Mouse (Mus musculus): Measurements from ENCODE around the gene Adcyap1r1. TPM values are rescaled to one million over a fixed set of nuclear protein-coding genes. Genes with fewer than 3 reads are reported as not detected.

Adcyap1r1 gene
- polyA plus RNA-seq, 1 experiment from 2014 or later: 52.7 TPM

DNA sequence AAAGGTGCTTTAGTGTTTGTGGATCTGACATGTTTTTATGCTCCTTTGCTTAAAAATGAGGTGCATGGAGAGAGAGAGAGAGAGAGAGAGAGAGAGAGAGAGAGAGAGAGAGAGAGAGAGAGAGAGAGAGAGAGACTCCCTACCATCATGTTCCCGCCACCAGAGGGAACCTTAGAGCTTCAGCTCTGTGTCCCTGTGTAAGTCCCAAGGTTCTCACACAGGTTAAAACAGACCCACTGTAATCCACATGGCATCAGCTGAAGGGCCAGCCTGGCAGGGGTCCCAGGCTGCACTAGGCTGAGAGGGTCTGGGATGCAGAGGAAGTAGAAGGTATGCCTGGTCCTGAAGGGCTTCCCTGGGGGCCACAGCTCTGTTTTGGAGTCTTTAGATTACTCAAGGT, 6.4 kb downstream of the Adcyap1r1 start:
- H3K4me3 ChIP-seq (replicated peaks; ENCODE audit: low read depth, low read length): no peak overlapping the region
- H3K27me3 ChIP-seq (ENCODE audit: control insufficient read depth, insufficient read depth, low read length): no peaks in the 10 kb centered on the region
- H3K4me2 ChIP-seq (ENCODE audit: low read length): no peak overlapping the region
- WGBS: 68% methylated on average over 1 of the region's 1 CpGs
- peaks cover 34% of the 10 kb centered on the region for H3K36me3 ChIP-seq (ENCODE audit: control insufficient read depth, insufficient read depth, low read length)
- H3K9me3 ChIP-seq (ENCODE audit: control insufficient read depth, low read length): no peaks in the 10 kb centered on the region
- ATAC-seq (ENCODE audit: low FRiP score, low TSS enrichment) (no peak), DNase-seq (no peak)
- H3K27ac ChIP-seq (replicated peaks; ENCODE audit: low read depth, low read length): no peak overlapping the region
- H3K9ac ChIP-seq (replicated peaks; ENCODE audit: low read length): no peak overlapping the region
- peaks cover 33% of the 10 kb centered on the region for H3K4me1 ChIP-seq (ENCODE audit: control insufficient read depth, insufficient read depth, low read length)

DNA sequence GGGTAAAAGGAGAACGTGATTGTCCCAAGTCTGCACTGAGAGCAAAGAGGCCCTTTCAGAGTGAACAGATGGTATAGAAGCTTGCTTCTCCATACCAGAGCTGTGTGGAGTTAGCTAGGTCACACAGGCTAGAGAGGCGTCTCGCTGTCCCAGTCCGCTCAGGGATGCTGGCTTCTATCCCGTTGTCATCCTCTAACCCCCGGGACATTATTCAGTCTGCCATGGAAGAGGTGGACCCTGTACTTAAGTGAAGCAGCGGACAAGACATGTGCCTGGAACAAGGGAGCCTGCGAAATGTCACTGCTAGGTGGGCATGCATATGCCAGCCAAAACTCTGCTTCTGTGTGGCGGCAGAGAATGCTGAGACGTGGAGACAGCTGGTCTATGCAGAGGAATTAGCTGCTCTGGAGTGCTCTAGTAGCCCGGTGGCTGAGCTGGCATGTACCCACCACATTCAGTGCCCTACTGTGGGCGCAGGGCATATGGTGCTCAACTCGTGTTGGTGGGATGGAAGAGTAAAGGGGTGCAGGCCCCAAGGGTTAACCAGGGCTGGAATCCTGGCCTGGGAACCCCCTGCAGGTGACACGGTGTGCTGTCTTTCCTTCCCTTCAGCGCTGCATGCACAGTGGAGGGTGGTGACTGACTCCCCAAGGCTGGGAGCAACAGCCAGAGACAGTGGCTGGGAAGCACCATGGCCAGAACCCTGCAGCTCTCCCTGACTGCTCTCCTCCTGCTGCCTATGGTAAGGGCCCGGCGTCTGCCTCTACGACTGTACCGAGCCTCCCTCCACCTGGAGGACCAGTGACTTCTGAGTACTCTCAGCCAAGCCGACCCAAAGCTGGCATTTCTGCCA, 8.0 kb downstream of the Adcyap1r1 start:
- 86% methylated on average over 20 of the region's 20 CpGs for WGBS
- no peak for DNase-seq

DNA sequence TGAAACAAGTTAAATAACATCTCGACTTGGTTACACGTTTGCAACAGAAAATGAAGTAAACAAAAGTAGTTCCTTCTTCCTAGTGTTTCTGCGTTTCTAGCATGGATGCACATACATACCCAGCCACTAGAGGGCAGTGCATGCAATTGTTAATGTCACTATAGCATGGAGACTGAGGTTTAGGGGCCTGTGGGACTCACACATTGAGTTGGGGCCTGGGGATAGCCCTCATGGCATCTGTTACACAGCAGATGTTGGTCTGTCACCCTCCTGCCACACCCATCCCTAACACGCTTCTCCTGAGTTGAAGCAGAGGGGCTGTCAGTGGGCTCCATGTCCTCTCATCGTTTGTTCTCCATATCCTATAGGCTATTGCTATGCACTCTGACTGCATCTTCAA, 9.4 kb downstream of the Adcyap1r1 start:
- no peaks in the 10 kb centered on the region for H3K27me3 ChIP-seq (ENCODE audit: control insufficient read depth, insufficient read depth, low read length)
- H3K4me2 ChIP-seq (ENCODE audit: low read length): no peak overlapping the region
- H3K27ac ChIP-seq (replicated peaks; ENCODE audit: low read depth, low read length): no peak overlapping the region
- H3K36me3 ChIP-seq (ENCODE audit: control insufficient read depth, insufficient read depth, low read length): peaks cover 40% of the 10 kb centered on the region
- no peak overlapping the region for H3K9ac ChIP-seq (replicated peaks; ENCODE audit: low read length)
- no peak overlapping the region for H3K4me3 ChIP-seq (replicated peaks; ENCODE audit: low read depth, low read length)
- peaks cover 10% of the 10 kb centered on the region; the same call in 1 of the 2 replicates for H3K4me1 ChIP-seq (ENCODE audit: control insufficient read depth, insufficient read depth, low read length)
- 74% methylated on average over 5 of the region's 5 CpGs for WGBS
- H3K9me3 ChIP-seq (ENCODE audit: control insufficient read depth, low read length): no peaks in the 10 kb centered on the region
- DNase-seq (no peak), ATAC-seq (ENCODE audit: low FRiP score, low TSS enrichment) (no peak)

More for the DNA sequence above, 8.0 kb downstream of the Adcyap1r1 start:
- H3K4me1 ChIP-seq (ENCODE audit: control insufficient read depth, insufficient read depth, low read length): peaks cover 17% of the 10 kb centered on the region
- H3K27ac ChIP-seq (replicated peaks; ENCODE audit: low read depth, low read length): no peak overlapping the region
- H3K9ac ChIP-seq (replicated peaks; ENCODE audit: low read length): no peak overlapping the region
- peaks cover 40% of the 10 kb centered on the region for H3K36me3 ChIP-seq (ENCODE audit: control insufficient read depth, insufficient read depth, low read length)
- no peaks in the 10 kb centered on the region for H3K27me3 ChIP-seq (ENCODE audit: control insufficient read depth, insufficient read depth, low read length)
- H3K4me2 ChIP-seq (ENCODE audit: low read length): no peak overlapping the region
- no peak overlapping the region for H3K4me3 ChIP-seq (replicated peaks; ENCODE audit: low read depth, low read length)
- no peaks in the 10 kb centered on the region for H3K9me3 ChIP-seq (ENCODE audit: control insufficient read depth, low read length)
- no peak for ATAC-seq (ENCODE audit: low FRiP score, low TSS enrichment)

DNA sequence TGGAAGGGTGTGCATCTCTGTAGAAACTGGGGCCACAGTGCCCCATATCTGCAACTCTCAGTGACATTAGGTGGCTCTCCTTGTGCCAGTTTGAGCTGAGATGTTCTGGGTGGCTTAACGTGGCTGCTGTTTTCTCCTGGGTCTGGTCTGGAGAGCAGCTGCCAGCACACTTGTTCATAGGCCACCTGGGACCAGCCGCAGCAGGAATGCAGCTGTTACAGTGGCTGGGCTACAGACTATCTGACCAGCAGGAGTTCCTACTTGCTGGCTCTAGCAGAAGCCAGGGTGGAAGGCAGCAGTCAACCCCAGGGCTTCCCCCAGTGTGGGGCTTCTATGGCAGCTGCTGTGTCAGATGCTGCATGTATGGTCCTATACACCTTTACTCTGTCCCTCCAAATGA, 9.9 kb downstream of the Adcyap1r1 start:
- Histone ChIP-seq H3K4me2 (ENCODE audit: low read length) (no peak overlapping the region), H3K27ac (replicated peaks; ENCODE audit: low read depth, low read length) (no peak overlapping the region), H3K4me3 (replicated peaks; ENCODE audit: low read depth, low read length) (no peak overlapping the region), H3K9ac (replicated peaks; ENCODE audit: low read length) (no peak overlapping the region), H3K27me3 (ENCODE audit: control insufficient read depth, insufficient read depth, low read length) (no peaks in the 10 kb centered on the region), H3K9me3 (ENCODE audit: control insufficient read depth, low read length) (no peaks in the 10 kb centered on the region), H3K4me1 (ENCODE audit: control insufficient read depth, insufficient read depth, low read length) (peaks cover 11% of the 10 kb centered on the region; the same call in 1 of the 2 replicates), H3K36me3 (ENCODE audit: control insufficient read depth, insufficient read depth, low read length) (peaks cover 35% of the 10 kb centered on the region)
- ATAC-seq (ENCODE audit: low FRiP score, low TSS enrichment): no peak
- 71% methylated on average over 2 of the region's 2 CpGs for WGBS
- DNase-seq: no peak

DNA sequence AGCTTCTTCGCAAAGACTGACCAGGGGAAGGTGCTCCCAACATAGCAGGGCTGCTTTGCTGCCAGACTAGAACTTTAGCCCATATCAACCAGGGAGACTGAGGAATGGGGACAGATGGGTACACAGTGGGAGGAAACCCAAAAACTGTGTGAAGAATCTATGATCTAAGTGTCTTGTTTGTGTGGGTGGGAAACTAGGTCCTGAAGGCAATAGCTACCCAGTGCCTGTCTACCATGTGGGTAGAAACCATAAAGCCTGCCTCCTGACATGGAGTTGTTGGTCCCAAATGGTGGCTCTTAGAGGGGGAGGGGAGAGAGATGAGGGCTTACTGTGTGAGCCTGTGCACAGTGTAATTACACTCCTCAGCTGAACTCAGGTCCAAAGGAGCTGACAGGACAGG, 10.6 kb downstream of the Adcyap1r1 start:
- no peak overlapping the region for H3K27ac ChIP-seq (replicated peaks; ENCODE audit: low read depth, low read length)
- H3K27me3 ChIP-seq (ENCODE audit: control insufficient read depth, insufficient read depth, low read length): no peaks in the 10 kb centered on the region
- no peak overlapping the region for H3K9ac ChIP-seq (replicated peaks; ENCODE audit: low read length)
- H3K4me2 ChIP-seq (ENCODE audit: low read length): no peak overlapping the region
- peaks cover 32% of the 10 kb centered on the region for H3K36me3 ChIP-seq (ENCODE audit: control insufficient read depth, insufficient read depth, low read length)
- no peak overlapping the region for H3K4me3 ChIP-seq (replicated peaks; ENCODE audit: low read depth, low read length)
- peaks cover 13% of the 10 kb centered on the region; the same call in 1 of the 2 replicates for H3K4me1 ChIP-seq (ENCODE audit: control insufficient read depth, insufficient read depth, low read length)
- ATAC-seq (ENCODE audit: low FRiP score, low TSS enrichment) (no peak), DNase-seq (no peak)
- no peaks in the 10 kb centered on the region for H3K9me3 ChIP-seq (ENCODE audit: control insufficient read depth, low read length)
- 77% methylated on average over 1 of the region's 1 CpGs for WGBS

DNA sequence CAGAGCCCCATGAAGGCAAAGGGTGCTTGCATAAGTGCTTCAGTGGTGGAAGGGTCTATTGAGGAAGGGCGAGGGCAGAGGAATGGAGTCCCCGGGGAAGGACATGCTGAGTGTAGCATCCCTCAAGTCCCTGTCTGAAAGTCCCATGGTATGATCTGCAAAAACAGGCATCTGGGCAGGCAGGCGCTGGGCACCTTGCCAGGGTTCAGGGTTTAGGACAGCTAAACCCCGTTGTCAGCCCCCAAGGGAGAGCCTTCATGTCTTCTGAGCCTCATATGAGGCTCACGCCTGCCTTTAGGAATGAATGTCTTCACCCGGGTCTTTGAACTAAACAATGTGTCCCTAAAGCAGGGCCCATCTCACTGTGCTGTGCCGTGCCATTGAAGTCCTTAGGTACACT, 12.2 kb downstream of the Adcyap1r1 start:
- no peaks in the 10 kb centered on the region for H3K27me3 ChIP-seq (ENCODE audit: control insufficient read depth, insufficient read depth, low read length)
- no peak for DNase-seq
- no peak for ATAC-seq (ENCODE audit: low FRiP score, low TSS enrichment)
- no peak overlapping the region for H3K4me3 ChIP-seq (replicated peaks; ENCODE audit: low read depth, low read length)
- no peaks in the 10 kb centered on the region for H3K9me3 ChIP-seq (ENCODE audit: control insufficient read depth, low read length)
- peaks cover 8% of the 10 kb centered on the region; the same call in 1 of the 2 replicates for H3K4me1 ChIP-seq (ENCODE audit: control insufficient read depth, insufficient read depth, low read length)
- H3K27ac ChIP-seq (replicated peaks; ENCODE audit: low read depth, low read length): no peak overlapping the region
- WGBS: 77% methylated on average over 7 of the region's 7 CpGs
- no peak overlapping the region for H3K4me2 ChIP-seq (ENCODE audit: low read length)
- H3K36me3 ChIP-seq (ENCODE audit: control insufficient read depth, insufficient read depth, low read length): peaks cover 37% of the 10 kb centered on the region
- H3K9ac ChIP-seq (replicated peaks; ENCODE audit: low read length): no peak overlapping the region

DNA sequence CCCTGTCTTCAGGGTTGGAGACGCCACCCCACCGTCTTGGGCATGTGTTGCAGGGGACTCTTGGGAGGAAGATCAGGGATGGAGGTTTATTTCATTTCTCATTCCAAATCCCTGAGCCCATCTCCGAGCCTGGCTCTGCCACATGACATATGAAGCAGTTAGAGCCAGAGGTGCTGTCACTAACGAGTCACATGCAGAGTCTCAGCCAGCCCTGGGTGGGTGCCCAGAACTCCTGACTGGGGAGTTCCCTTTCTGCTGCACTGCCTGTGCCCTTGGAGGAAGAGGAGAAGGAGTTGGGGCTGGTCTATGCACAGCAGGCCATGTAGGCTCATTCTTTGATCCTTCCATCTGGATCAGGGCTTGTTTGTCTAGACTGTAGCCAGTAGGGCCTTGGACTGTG, 13.5 kb downstream of the Adcyap1r1 start:
- DNase-seq (no peak), ATAC-seq (ENCODE audit: low FRiP score, low TSS enrichment) (no peak)
- 75% methylated on average over 4 of the region's 4 CpGs for WGBS
- H3K27ac ChIP-seq (replicated peaks; ENCODE audit: low read depth, low read length): no peak overlapping the region
- H3K4me1 ChIP-seq (ENCODE audit: control insufficient read depth, insufficient read depth, low read length): peaks cover 8% of the 10 kb centered on the region; the same call in 1 of the 2 replicates
- H3K27me3 ChIP-seq (ENCODE audit: control insufficient read depth, insufficient read depth, low read length): no peaks in the 10 kb centered on the region
- no peak overlapping the region for H3K4me2 ChIP-seq (ENCODE audit: low read length)
- H3K9me3 ChIP-seq (ENCODE audit: control insufficient read depth, low read length): no peaks in the 10 kb centered on the region
- H3K36me3 ChIP-seq (ENCODE audit: control insufficient read depth, insufficient read depth, low read length): peaks cover 43% of the 10 kb centered on the region
- H3K9ac ChIP-seq (replicated peaks; ENCODE audit: low read length): no peak overlapping the region
- H3K4me3 ChIP-seq (replicated peaks; ENCODE audit: low read depth, low read length): no peak overlapping the region

DNA sequence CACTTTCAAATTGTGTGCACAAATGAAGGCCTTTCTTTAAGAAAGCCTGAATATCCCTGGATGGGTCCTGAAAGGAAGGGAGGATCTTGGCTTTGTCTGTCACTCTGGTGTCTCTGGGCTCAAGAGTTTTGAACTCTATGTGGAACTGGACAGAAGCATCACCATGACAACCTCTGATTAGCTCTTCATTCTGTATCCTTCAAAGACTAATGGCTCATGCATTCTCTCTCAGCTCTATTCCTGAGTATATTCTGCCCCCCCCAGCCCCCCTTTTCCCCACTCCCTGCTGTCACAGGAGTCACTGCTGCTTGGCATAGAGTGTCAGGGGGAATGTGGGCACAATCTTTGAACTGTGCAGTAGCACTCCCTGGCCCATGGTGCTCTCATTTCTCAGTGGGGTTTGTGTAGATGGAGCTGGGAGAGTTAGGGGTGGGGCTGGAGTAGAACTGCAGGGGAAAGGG, 14.6 kb downstream of the Adcyap1r1 start:
- no peak overlapping the region for H3K9ac ChIP-seq (replicated peaks; ENCODE audit: low read length)
- H3K9me3 ChIP-seq (ENCODE audit: control insufficient read depth, low read length): no peaks in the 10 kb centered on the region
- H3K4me3 ChIP-seq (replicated peaks; ENCODE audit: low read depth, low read length): no peak overlapping the region
- ATAC-seq (ENCODE audit: low FRiP score, low TSS enrichment) (0 out of 2 replicates have a peak, but pooled peaks have one; percentile 18), DNase-seq (no peak)
- H3K4me2 ChIP-seq (ENCODE audit: low read length): no peak overlapping the region
- H3K4me1 ChIP-seq (ENCODE audit: control insufficient read depth, insufficient read depth, low read length): peaks cover 8% of the 10 kb centered on the region; the same call in 1 of the 2 replicates
- no peak overlapping the region for H3K27ac ChIP-seq (replicated peaks; ENCODE audit: low read depth, low read length)
- H3K36me3 ChIP-seq (ENCODE audit: control insufficient read depth, insufficient read depth, low read length): peaks cover 47% of the 10 kb centered on the region
- H3K27me3 ChIP-seq (ENCODE audit: control insufficient read depth, insufficient read depth, low read length): no peaks in the 10 kb centered on the region

DNA sequence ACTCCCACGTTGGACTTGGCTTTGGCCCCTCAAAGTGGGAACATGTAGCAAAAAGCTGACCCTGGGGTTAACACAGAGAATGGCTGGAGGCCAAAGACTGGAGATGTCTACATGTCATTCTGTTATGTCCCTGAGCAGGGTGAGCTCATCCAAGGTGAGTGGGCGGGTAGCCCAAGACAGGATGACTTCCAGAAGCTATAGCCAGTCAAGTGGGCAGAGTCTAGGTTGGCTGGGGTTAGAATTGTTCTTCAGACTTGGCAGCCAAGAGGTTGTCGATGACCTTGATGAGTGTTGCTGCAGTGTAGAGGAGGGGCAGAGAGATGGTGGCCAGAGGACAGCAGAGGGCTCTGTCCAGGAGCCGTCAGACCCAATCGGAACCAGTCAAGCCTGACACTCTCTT, 18.9 kb downstream of the Adcyap1r1 start:
- no peaks in the 10 kb centered on the region for H3K9me3 ChIP-seq (ENCODE audit: control insufficient read depth, low read length)
- DNase-seq (no peak), ATAC-seq (ENCODE audit: low FRiP score, low TSS enrichment) (no peak)
- H3K9ac ChIP-seq (replicated peaks; ENCODE audit: low read length): no peak overlapping the region
- peaks cover 62% of the 10 kb centered on the region for H3K36me3 ChIP-seq (ENCODE audit: control insufficient read depth, insufficient read depth, low read length)
- no peaks in the 10 kb centered on the region for H3K27me3 ChIP-seq (ENCODE audit: control insufficient read depth, insufficient read depth, low read length)
- WGBS: 86% methylated on average over 5 of the region's 5 CpGs
- no peak overlapping the region for H3K27ac ChIP-seq (replicated peaks; ENCODE audit: low read depth, low read length)
- H3K4me3 ChIP-seq (replicated peaks; ENCODE audit: low read depth, low read length): no peak overlapping the region
- H3K4me1 ChIP-seq (ENCODE audit: control insufficient read depth, insufficient read depth, low read length): peaks cover 8% of the 10 kb centered on the region; the same call in 1 of the 2 replicates
- no peak overlapping the region for H3K4me2 ChIP-seq (ENCODE audit: low read length)
